Comparison of ENCODE assay signal across 26 mouse cellular contexts in genomic region chr9:87068160-87068559, GRCm38 (mm10). TPM values are rescaled to one million over a fixed set of nuclear protein-coding genes. Genes with fewer than 3 reads are reported as not detected.
"Had no signal": no experiment of that assay in that cellular context is flagged by ENCODE, and none has a peak within 500 bp of the region (broad histone marks: within the 10 kb centered on the region; RNA-seq: fewer than 3 reads in every experiment).

No protein-coding gene starts in this region.

- ATAC-seq: inflammation-experienced regulatory T-cells, adult 6 months; intestine, embryonic 16.5 days had no signal

- H3K4me2 ChIP-seq: limb, embryonic 13.5 days; liver, embryonic 13.5 days; lung, embryonic 14.5 days; neural tube, embryonic 12.5 days; neural tube, embryonic 15.5 days had no signal

- H3K27ac ChIP-seq: layer of hippocampus, adult 2 months; limb, embryonic 10.5 days; limb, embryonic 13.5 days; liver, embryonic 13.5 days; midbrain, embryonic 10.5 days; neural tube, embryonic 12.5 days; neural tube, embryonic 15.5 days; stomach, postnatal 0 days had no signal

- H3K4me1 ChIP-seq: limb, embryonic 10.5 days; limb, embryonic 13.5 days; liver, embryonic 13.5 days; megakaryocyte, embryonic 14.5 days; midbrain, embryonic 10.5 days; neural tube, embryonic 12.5 days; neural tube, embryonic 15.5 days had no signal

- H3K4me3 ChIP-seq: layer of hippocampus, adult 2 months; limb, embryonic 10.5 days; limb, embryonic 13.5 days; liver, embryonic 13.5 days; megakaryocyte, embryonic 14.5 days; midbrain, embryonic 10.5 days; neural tube, embryonic 12.5 days; neural tube, embryonic 15.5 days had no signal

- DNase-seq: kidney, adult 18-20 months; kidney, adult 9 months; kidney, postnatal 25 days; layer of hippocampus, adult 9-11 months; liver, embryonic 13.5 days; lung, embryonic 14.5 days; lung, postnatal 10 days; lung, postnatal 36 days; midbrain, embryonic 14.5 days; spleen, adult 18-20 months; thymus, adult 2 months; thymus, postnatal 14 days; thymus, postnatal 4 days had no signal

- H3K9me3 ChIP-seq: limb, embryonic 10.5 days; liver, embryonic 13.5 days; neural tube, embryonic 15.5 days had no signal

- H3K9ac ChIP-seq: limb, embryonic 13.5 days; liver, embryonic 13.5 days; lung, embryonic 14.5 days; neural tube, embryonic 12.5 days; neural tube, embryonic 15.5 days had no signal

- H3K27me3 ChIP-seq: limb, embryonic 13.5 days; liver, embryonic 13.5 days; megakaryocyte, embryonic 14.5 days; neural tube, embryonic 12.5 days; neural tube, embryonic 15.5 days had no signal

RNA-seq across cellular contexts. Expression of gene Ripply2, which starts 52.8 kb away (rescaled TPM):
- total RNA-seq: liver, adult 2 months had no signal
- polyA plus RNA-seq: inflammation-experienced regulatory T-cells, adult 6 months; large intestine, adult 2 months; limb, embryonic 13.5 days; liver, adult 2 months; liver, embryonic 13.5 days; liver, embryonic 16.5 days; lung, embryonic 14.5 days had no signal
